Mouse (Mus musculus) megakaryocyte, embryonic 14.5 days (primary cell): ENCODE measurements around the gene Ikzf2. TPM values are rescaled to one million over a fixed set of nuclear protein-coding genes. Genes with fewer than 3 reads are reported as not detected.

Experiments used
- H3K27me3 ChIP-seq: replicated peaks from 2 replicates; pipeline ENCODE3; 2012; ENCODE audit warnings: inconsistent platforms
- H3K36me3 ChIP-seq: replicated peaks from 2 replicates; pipeline ENCODE3; 2012; ENCODE audit warnings: low read length, inconsistent platforms, mixed read lengths
- H3K4me1 ChIP-seq: 2 replicates; pipeline ENCODE4 v1.6.1; 2012; ENCODE audit warnings: inconsistent platforms
- H3K4me3 ChIP-seq: replicated peaks from 2 replicates; pipeline ENCODE3; 2012; ENCODE audit warnings: moderate library complexity, mild to moderate bottlenecking, inconsistent platforms
- H3K9me3 ChIP-seq: 2 replicates; pipeline ENCODE4 v1.6.1; 2012; ENCODE audit warnings: inconsistent platforms
- FLI1 ChIP-seq: IDR thresholded peaks from 2 replicates; pipeline ENCODE4 v1.6.1; 2012; ENCODE audit warnings: low read length, inconsistent platforms, mixed read lengths
- GATA1 ChIP-seq: IDR thresholded peaks from 3 replicates; pipeline ENCODE4 v1.6.1; 2012; ENCODE audit warnings: mixed read lengths, low read length, inconsistent platforms, borderline replicate concordance
- polyA plus RNA-seq: library from polyadenylated mRNA; stranded (reverse); fragments of >175 nt; gene quantifications from 2 replicates; pipeline ENCODE4 v1.2.3, GENCODE M21; 2012; ENCODE audit warnings: low replicate concordance; ENCODE audit not compliant: insufficient read depth

Gene Ikzf2
- polyA plus RNA-seq, 1 experiment = 1.7 TPM

- Histone ChIP-seq H3K36me3 (no peaks in the 10 kb centered on the region), H3K27me3 (no peaks in the 10 kb centered on the region), H3K4me1 (peaks cover 13% of the 10 kb centered on the region), H3K9me3 (no peaks in the 10 kb centered on the region), H3K4me3 (peak overlapping the region; percentile 82)
- no peak for TF ChIP-seq FLI1
- no peak for TF ChIP-seq GATA1
Measured at GRCm38 (mm10) chr1:69638321-69638720, 48.7 kb downstream of the Ikzf2 start.

GRCm38 (mm10) chr1:69637907-69638306 is 49.1 kb downstream of the Ikzf2 start:
- no peak for TF ChIP-seq GATA1
- no peak for TF ChIP-seq FLI1
- no peaks in the 10 kb centered on the region for H3K36me3 ChIP-seq
- H3K4me1 ChIP-seq = peaks cover 13% of the 10 kb centered on the region
- peak overlapping the region; percentile 82 for H3K4me3 ChIP-seq
- H3K9me3 ChIP-seq = no peaks in the 10 kb centered on the region
- no peaks in the 10 kb centered on the region for H3K27me3 ChIP-seq

GRCm38 (mm10) chr1:69634259-69634658 is 52.8 kb downstream of the Ikzf2 start:
- Histone ChIP-seq H3K4me1 (peaks cover 13% of the 10 kb centered on the region), H3K36me3 (no peaks in the 10 kb centered on the region), H3K27me3 (no peaks in the 10 kb centered on the region), H3K9me3 (no peaks in the 10 kb centered on the region), H3K4me3 (no peak overlapping the region)
- no peak for TF ChIP-seq GATA1
- no peak for TF ChIP-seq FLI1

GRCm38 (mm10) chr1:69630508-69630907 is 56.5 kb downstream of the Ikzf2 start:
- TF ChIP-seq GATA1 (no peak), FLI1 (no peak)
- Histone ChIP-seq H3K9me3 (no peaks in the 10 kb centered on the region), H3K4me1 (no peaks in the 10 kb centered on the region; the same call in 1 of the 2 replicates), H3K27me3 (no peaks in the 10 kb centered on the region), H3K36me3 (no peaks in the 10 kb centered on the region), H3K4me3 (no peak overlapping the region)

GRCm38 (mm10) chr1:69629513-69629912 is 57.5 kb downstream of the Ikzf2 start:
- TF ChIP-seq GATA1 = no peak
- no peak for TF ChIP-seq FLI1
- Histone ChIP-seq H3K36me3 (no peaks in the 10 kb centered on the region), H3K27me3 (no peaks in the 10 kb centered on the region)

GRCm38 (mm10) chr1:69612076-69612475 is 75.0 kb downstream of the Ikzf2 start:
- Histone ChIP-seq H3K27me3 (no peaks in the 10 kb centered on the region), H3K4me3 (no peak overlapping the region), H3K4me1 (peaks cover 13% of the 10 kb centered on the region), H3K36me3 (peaks cover 8% of the 10 kb centered on the region), H3K9me3 (0 out of 2 replicates have a peak, but pooled peaks cover 2% of the 10 kb centered on the region)
- TF ChIP-seq FLI1 (no peak), GATA1 (no peak)

More at GRCm38 (mm10) chr1:69629513-69629912, 57.5 kb downstream of the Ikzf2 start:
- Histone ChIP-seq H3K4me1 (no peaks in the 10 kb centered on the region; the same call in 1 of the 2 replicates), H3K9me3 (no peaks in the 10 kb centered on the region), H3K4me3 (no peak overlapping the region)

GRCm38 (mm10) chr1:69611204-69611725 is 75.8 kb downstream of the Ikzf2 start:
- Histone ChIP-seq H3K36me3 (peaks cover 8% of the 10 kb centered on the region), H3K4me3 (no peak overlapping the region), H3K27me3 (no peaks in the 10 kb centered on the region), H3K4me1 (peaks cover 15% of the 10 kb centered on the region), H3K9me3 (0 out of 2 replicates have a peak, but pooled peaks cover 2% of the 10 kb centered on the region)
- TF ChIP-seq FLI1 = no peak
- TF ChIP-seq GATA1 = no peak

GRCm38 (mm10) chr1:69610791-69611190 is 76.3 kb downstream of the Ikzf2 start:
- Histone ChIP-seq H3K36me3 (peaks cover 8% of the 10 kb centered on the region), H3K9me3 (0 out of 2 replicates have a peak, but pooled peaks cover 2% of the 10 kb centered on the region), H3K27me3 (no peaks in the 10 kb centered on the region), H3K4me1 (peaks cover 10% of the 10 kb centered on the region), H3K4me3 (no peak overlapping the region)
- TF ChIP-seq FLI1 = no peak
- no peak for TF ChIP-seq GATA1

GRCm38 (mm10) chr1:69608846-69609245 is 78.2 kb downstream of the Ikzf2 start:
- Histone ChIP-seq H3K9me3 (0 out of 2 replicates have a peak, but pooled peaks cover 2% of the 10 kb centered on the region), H3K4me3 (no peak overlapping the region), H3K36me3 (peaks cover 7% of the 10 kb centered on the region), H3K4me1 (peaks cover 10% of the 10 kb centered on the region), H3K27me3 (no peaks in the 10 kb centered on the region)
- no peak for TF ChIP-seq FLI1
- no peak for TF ChIP-seq GATA1

- H3K36me3 ChIP-seq = no peaks in the 10 kb centered on the region
- H3K27me3 ChIP-seq = no peaks in the 10 kb centered on the region
Measured at GRCm38 (mm10) chr1:69606844-69607243, 80.2 kb downstream of the Ikzf2 start.

More at GRCm38 (mm10) chr1:69606844-69607243, 80.2 kb downstream of the Ikzf2 start:
- TF ChIP-seq FLI1 (no peak), GATA1 (no peak)
- H3K9me3 ChIP-seq = no peaks in the 10 kb centered on the region
- peaks cover 10% of the 10 kb centered on the region for H3K4me1 ChIP-seq
- H3K4me3 ChIP-seq = no peak overlapping the region
